Mouse (Mus musculus) lung, adult 2 months (tissue): ENCODE measurements at regions not wholly inside any gene's neighbourhood (a gene's known extent, or its start where the extent isn't known, plus 50 kb on each side); places are given as distances from the start of the nearest gene placed in this dataset.

Source experiments
- CTCF ChIP-seq: fragments of 200-500 bp; IDR thresholded peaks from 2 replicates; pipeline ENCODE4 v1.5.1; 2011; ENCODE audit warnings: mild to moderate bottlenecking, low read length, control low read depth; ENCODE audit not compliant: insufficient read depth
- POLR2A ChIP-seq: fragments of 200-500 bp; IDR thresholded peaks from 2 replicates; pipeline ENCODE4 v1.6.1; 2011; ENCODE audit warnings: low read depth, mild to moderate bottlenecking, control low read depth, low read length, borderline replicate concordance; ENCODE audit errors: extremely low read depth

GRCm38 (mm10) chr5:97222489-97223237 is 111.3 kb upstream of the Paqr3 start:
- no peak for TF ChIP-seq CTCF
- no peak for TF ChIP-seq POLR2A
